Mouse (Mus musculus) forebrain, embryonic 16.5 days (tissue): ENCODE results near the gene Rara. TPM values are rescaled to one million over a fixed set of nuclear protein-coding genes. Genes with fewer than 3 reads are reported as not detected.

Experiments
- ATAC-seq: fragments of 200-750 bp; cut with Nextera tagmentation; 2 replicates; pipeline ENCODE4 v1.8.0; 2017; ENCODE audit warnings: mild to moderate bottlenecking, moderate library complexity
- H3K27ac ChIP-seq: fragments of 300-500 bp; sonication (generic); 2 replicates; pipeline ENCODE4 v1.5.1; 2014; ENCODE audit warnings: low read length, control low read depth
- H3K27me3 ChIP-seq: fragments of 300-500 bp; sonication (generic); replicated peaks from 2 replicates; pipeline ENCODE4 v1.6.1; 2014; ENCODE audit warnings: low read length; ENCODE audit not compliant: control insufficient read depth, insufficient read depth
- H3K36me3 ChIP-seq: fragments of 300-500 bp; sonication (generic); 2 replicates; pipeline ENCODE4 v1.6.1; 2014; ENCODE audit not compliant: control insufficient read depth, insufficient read depth
- H3K4me1 ChIP-seq: fragments of 300-500 bp; sonication (generic); replicated peaks from 2 replicates; pipeline ENCODE4 v1.6.1; 2014; ENCODE audit warnings: low read length; ENCODE audit not compliant: control insufficient read depth, insufficient read depth
- H3K4me2 ChIP-seq: fragments of 300-500 bp; sonication (generic); 2 replicates; pipeline ENCODE4 v1.6.1; 2014; ENCODE audit warnings: mild to moderate bottlenecking, low read length, control low read depth
- H3K4me3 ChIP-seq: fragments of 300-500 bp; sonication (generic); replicated peaks from 2 replicates; pipeline ENCODE4 v1.5.1; 2014; ENCODE audit warnings: mild to moderate bottlenecking, low read length, control low read depth
- H3K9ac ChIP-seq: fragments of 300-500 bp; sonication (generic); replicated peaks from 2 replicates; pipeline ENCODE4 v1.6.1; 2014; ENCODE audit warnings: low read depth, low read length, control low read depth
- H3K9me3 ChIP-seq: fragments of 300-500 bp; sonication (generic); 2 replicates; pipeline ENCODE4 v1.6.1; 2016; ENCODE audit warnings: low read length; ENCODE audit not compliant: control insufficient read depth
- WGBS: fragments of 180-500 bp; shearing (Covaris S2); extraction: QIAGEN DNeasy Blood & Tissue Kit; methylation state at CpG from one replicate; pipeline ENCODE4 v1.1.7; 2014; 5-methylcytosine and 5-hydroxymethylcytosine counted together
- polyA plus RNA-seq: library from polyadenylated mRNA; unstranded; fragments of >200 nt; fragmentation: Nextera tagmentation; extraction: Ambion mirVana; gene quantifications from 2 replicates; pipeline ENCODE4 v1.2.1, GENCODE M21; 2015

Rara gene
- polyA plus RNA-seq: 9.5 and 10.6 TPM in 2 replicates

GRCm38 (mm10) chr11:98927438-98928076 is at the start of gene Rara:
Gene Rara, plus strand, starts transcription at chr11:98927818.
- Histone ChIP-seq H3K9ac (peak within 1 kb of the TSS; percentile 75), H3K4me1 (peaks cover 80% of the 10 kb centered on the region), H3K27ac (no peak within 1 kb of the TSS), H3K9me3 (no peaks in the 10 kb centered on the region), H3K36me3 (no peaks in the 10 kb centered on the region), H3K4me2 (peak within 1 kb of the TSS; percentile 74), H3K27me3 (no peaks in the 10 kb centered on the region; the same call in 1 of the 2 replicates), H3K4me3 (peak within 1 kb of the TSS; percentile 69)
- ATAC-seq: peak; percentile 51; the same call in 1 of the 2 replicates
- 10% methylated on average over 20 of the region's 21 CpGs for WGBS

DNA sequence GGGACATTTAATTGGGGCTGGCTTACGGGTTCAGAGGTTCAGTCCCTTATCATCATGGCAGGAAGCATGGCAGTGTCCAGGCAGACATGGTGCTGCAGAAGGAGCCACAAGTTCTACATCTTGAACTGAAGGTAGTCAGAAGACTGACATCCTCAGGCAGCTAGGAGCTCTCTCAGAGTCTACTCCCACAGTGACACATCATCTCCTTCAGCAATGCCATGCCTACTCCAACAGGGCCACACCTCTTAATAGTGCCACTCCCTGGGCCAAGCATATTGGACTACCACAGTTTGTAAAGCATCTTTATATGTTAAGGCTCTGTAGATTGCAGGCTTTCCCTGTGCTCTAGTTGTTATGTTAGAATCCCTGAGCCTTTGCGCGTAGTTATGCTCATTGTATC is 39.9 kb upstream of the Rara start:
- H3K4me1 ChIP-seq: no peaks in the 10 kb centered on the region
- no peaks in the 10 kb centered on the region for H3K27me3 ChIP-seq
- H3K4me2 ChIP-seq: no peak overlapping the region
- no peak overlapping the region for H3K4me3 ChIP-seq
- no peak overlapping the region for H3K9ac ChIP-seq
- H3K27ac ChIP-seq: no peak overlapping the region
- no peak for ATAC-seq
- H3K36me3 ChIP-seq: peaks cover 23% of the 10 kb centered on the region
- WGBS: 96% methylated on average over 3 of the region's 3 CpGs
- no peaks in the 10 kb centered on the region for H3K9me3 ChIP-seq

DNA sequence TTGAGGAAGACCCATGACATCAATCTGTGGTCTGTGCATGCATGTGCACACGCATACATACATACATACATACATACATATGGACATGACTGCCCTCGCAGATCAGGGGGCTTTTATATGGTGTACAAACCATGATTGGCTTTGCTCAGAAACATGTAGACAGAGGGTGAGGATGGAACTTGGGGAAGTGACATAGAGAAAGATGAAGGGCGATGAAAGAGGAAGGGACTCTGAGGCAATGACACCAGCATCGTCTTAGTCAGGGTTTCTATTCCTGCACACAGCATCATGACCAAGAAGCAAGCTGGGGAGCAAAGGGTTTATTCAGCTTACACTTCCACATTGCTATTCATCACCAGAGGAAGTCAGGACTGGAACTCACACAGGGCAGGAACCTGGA is 38.5 kb upstream of the Rara start:
- no peaks in the 10 kb centered on the region for H3K27me3 ChIP-seq
- H3K4me3 ChIP-seq: no peak overlapping the region
- no peaks in the 10 kb centered on the region for H3K4me1 ChIP-seq
- peaks cover 34% of the 10 kb centered on the region for H3K36me3 ChIP-seq
- H3K27ac ChIP-seq: no peak overlapping the region
- 100% methylated on average over 4 of the region's 4 CpGs for WGBS
- H3K9ac ChIP-seq: no peak overlapping the region
- no peak overlapping the region for H3K4me2 ChIP-seq
- ATAC-seq: no peak
- H3K9me3 ChIP-seq: no peaks in the 10 kb centered on the region

GRCm38 (mm10) chr11:98889977-98890376 is 37.6 kb upstream of the Rara start:
- H3K27ac ChIP-seq: no peak overlapping the region
- no peaks in the 10 kb centered on the region for H3K4me1 ChIP-seq
- no peaks in the 10 kb centered on the region for H3K27me3 ChIP-seq
- WGBS: 92% methylated on average over 5 of the region's 5 CpGs
- H3K36me3 ChIP-seq: peaks cover 34% of the 10 kb centered on the region
- no peak overlapping the region for H3K4me3 ChIP-seq
- no peak overlapping the region for H3K4me2 ChIP-seq
- no peaks in the 10 kb centered on the region for H3K9me3 ChIP-seq
- no peak for ATAC-seq
- H3K9ac ChIP-seq: no peak overlapping the region

GRCm38 (mm10) chr11:98892426-98892825 is 35.2 kb upstream of the Rara start:
- WGBS: 38% methylated on average over 5 of the region's 5 CpGs
- no peak overlapping the region for H3K27ac ChIP-seq
- H3K4me2 ChIP-seq: no peak overlapping the region
- no peaks in the 10 kb centered on the region for H3K27me3 ChIP-seq
- no peak overlapping the region for H3K9ac ChIP-seq
- H3K36me3 ChIP-seq: peaks cover 34% of the 10 kb centered on the region
- H3K4me3 ChIP-seq: no peak overlapping the region
- no peaks in the 10 kb centered on the region for H3K4me1 ChIP-seq
- no peak for ATAC-seq
- H3K9me3 ChIP-seq: no peaks in the 10 kb centered on the region

DNA sequence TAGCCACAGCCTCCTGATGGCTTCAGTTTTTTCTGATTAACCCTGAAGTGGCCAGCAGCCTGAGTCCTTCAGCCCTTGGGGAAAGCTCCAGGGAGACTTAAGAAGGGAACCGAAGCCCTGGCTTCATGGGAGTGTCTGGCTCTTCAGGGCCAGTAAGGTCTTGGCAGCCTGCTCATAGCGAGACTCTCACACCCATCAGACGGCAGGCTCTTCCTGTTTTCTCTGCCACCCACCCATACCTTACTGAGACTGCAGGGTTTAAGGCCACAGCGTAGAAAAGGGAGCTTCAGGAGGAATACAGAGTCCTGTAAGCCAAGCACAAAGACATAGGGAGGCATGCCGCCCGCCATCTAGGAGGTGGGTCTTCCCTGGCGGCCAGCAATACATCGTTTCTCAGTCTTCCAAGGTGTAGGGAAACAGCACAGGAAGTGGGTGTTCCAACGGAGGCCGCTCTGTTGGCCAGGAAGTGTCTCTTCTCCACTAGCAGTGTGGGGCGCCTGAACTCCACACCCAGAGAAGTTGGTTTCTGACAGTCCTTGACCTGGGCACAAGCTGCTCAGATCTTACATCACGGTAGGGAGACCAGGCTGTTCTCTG is 27.0 kb upstream of the Rara start:
- Histone ChIP-seq H3K36me3 (peaks cover 28% of the 10 kb centered on the region), H3K4me2 (no peak overlapping the region), H3K27me3 (no peaks in the 10 kb centered on the region), H3K4me1 (no peaks in the 10 kb centered on the region), H3K9me3 (no peaks in the 10 kb centered on the region), H3K4me3 (no peak overlapping the region), H3K27ac (no peak overlapping the region), H3K9ac (no peak overlapping the region)
- 90% methylated on average over 12 of the region's 12 CpGs for WGBS
- ATAC-seq: no peak

- H3K4me1 ChIP-seq: no peaks in the 10 kb centered on the region; the same call in 1 of the 2 replicates
- H3K4me2 ChIP-seq: no peak overlapping the region
- peaks cover 19% of the 10 kb centered on the region for H3K36me3 ChIP-seq
- no peak overlapping the region; the same call in 1 of the 2 replicates for H3K9ac ChIP-seq
- H3K27ac ChIP-seq: no peak overlapping the region
- ATAC-seq: no peak
- H3K9me3 ChIP-seq: no peaks in the 10 kb centered on the region
- H3K4me3 ChIP-seq: no peak overlapping the region
- no peaks in the 10 kb centered on the region for H3K27me3 ChIP-seq
- 14% methylated on average over 10 of the region's 10 CpGs for WGBS
Measured at GRCm38 (mm10) chr11:98902621-98903245, 24.9 kb upstream of the Rara start.

DNA sequence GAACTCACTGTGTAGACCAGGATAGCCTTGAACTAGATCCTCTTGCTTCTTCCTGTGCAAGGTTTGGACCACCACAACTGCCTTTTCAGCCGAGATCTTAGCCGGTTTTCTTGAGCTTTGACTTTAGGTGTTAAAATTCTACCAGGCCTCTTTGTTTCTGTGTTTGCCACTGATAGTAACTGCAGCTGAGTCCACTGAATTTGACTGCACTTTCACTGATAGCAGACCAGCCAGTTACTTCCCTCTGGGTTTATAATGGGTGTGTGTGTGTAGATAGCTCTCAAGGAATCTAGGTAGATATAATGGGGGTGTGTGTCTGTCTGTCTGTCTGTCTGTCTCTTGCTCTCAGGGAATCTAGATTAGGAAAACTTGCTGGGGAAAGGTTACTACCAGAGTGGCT is 23.0 kb upstream of the Rara start:
- H3K4me2 ChIP-seq: no peak overlapping the region
- ATAC-seq: no peak
- no peak overlapping the region for H3K27ac ChIP-seq
- peaks cover 14% of the 10 kb centered on the region for H3K4me1 ChIP-seq
- H3K27me3 ChIP-seq: no peaks in the 10 kb centered on the region
- WGBS: 90% methylated on average over 2 of the region's 2 CpGs
- no peak overlapping the region for H3K4me3 ChIP-seq
- H3K9me3 ChIP-seq: no peaks in the 10 kb centered on the region
- no peak overlapping the region for H3K9ac ChIP-seq
- peaks cover 14% of the 10 kb centered on the region for H3K36me3 ChIP-seq

GRCm38 (mm10) chr11:98905033-98905432 is 22.6 kb upstream of the Rara start:
- H3K36me3 ChIP-seq: peaks cover 9% of the 10 kb centered on the region
- WGBS: 90% methylated on average over 7 of the region's 7 CpGs
- H3K9me3 ChIP-seq: no peaks in the 10 kb centered on the region
- H3K9ac ChIP-seq: no peak overlapping the region
- ATAC-seq: no peak
- no peak overlapping the region for H3K27ac ChIP-seq
- H3K4me1 ChIP-seq: peaks cover 14% of the 10 kb centered on the region
- H3K4me2 ChIP-seq: no peak overlapping the region
- H3K4me3 ChIP-seq: no peak overlapping the region
- H3K27me3 ChIP-seq: no peaks in the 10 kb centered on the region
